In the genomic region with DNA sequence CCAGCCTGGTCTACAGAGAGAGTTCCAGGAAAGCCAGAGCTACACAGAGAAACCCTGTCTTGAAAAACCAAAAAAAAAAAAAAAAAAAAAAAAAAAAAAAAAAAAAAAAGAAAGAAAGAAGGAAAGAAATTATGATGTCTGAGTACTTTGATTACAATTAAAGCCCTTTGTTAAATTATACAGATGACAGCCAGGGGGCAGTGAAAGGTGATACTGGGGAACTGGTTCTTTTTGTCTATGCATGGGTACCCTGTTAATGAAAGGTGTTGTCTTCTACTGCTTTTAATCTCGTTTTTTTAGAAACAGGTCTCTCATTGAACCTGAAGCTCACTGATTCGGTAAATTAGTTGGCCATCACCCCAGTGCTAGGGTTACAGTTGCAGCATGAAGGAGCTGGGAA, we compare ENCODE assay signal across 12 mouse cellular contexts. TPM values are rescaled to one million over a fixed set of nuclear protein-coding genes. Genes with fewer than 3 reads are reported as not detected.
A peak's percentile ranks its signal among the peaks of the same experiment; 100 is the strongest.
DNase-seq lines count a peak whose midpoint lies in the region; ATAC-seq and TF ChIP-seq lines count a peak whose summit lies in the region.
"Had no signal": no experiment of that assay in that cellular context is flagged by ENCODE, and none has a peak within 500 bp of the region (broad histone marks: within the 10 kb centered on the region; RNA-seq: fewer than 3 reads in every experiment).

No protein-coding gene starts in this region.

- H3K27ac ChIP-seq in forebrain, embryonic 14.5 days (ENCODE audit: low read depth, low read length), result no peak overlapping the region
- no peak overlapping the region for H3K27ac ChIP-seq in forebrain, embryonic 11.5 days (ENCODE audit: low read depth, low read length)
- no peak overlapping the region for H3K27ac ChIP-seq in left cerebral cortex, adult 2 months
- H3K27ac ChIP-seq in stomach, postnatal 0 days (replicated peaks), result no peak overlapping the region
- H3K27ac ChIP-seq: hindbrain, embryonic 12.5 days had no signal

- no peak for ATAC-seq in forebrain, embryonic 14.5 days
- ATAC-seq in forebrain, embryonic 11.5 days (replicated peaks; ENCODE audit: low FRiP score), result no peak
- ATAC-seq in stomach, postnatal 0 days (ENCODE audit: low FRiP score, low TSS enrichment), result no peak
- no peak for ATAC-seq in granulocyte monocyte progenitor cell, adult 5-6 weeks (replicated peaks; ENCODE audit: poor library complexity, severe bottlenecking)

- peaks cover 10% of the 10 kb centered on the region; the same call in 1 of the 2 replicates for H3K36me3 ChIP-seq in forebrain, embryonic 14.5 days (ENCODE audit: control insufficient read depth, insufficient read depth, low read length)
- no peaks in the 10 kb centered on the region for H3K36me3 ChIP-seq in forebrain, embryonic 11.5 days (ENCODE audit: control insufficient read depth, insufficient read depth, low read length)
- H3K36me3 ChIP-seq in stomach, postnatal 0 days (ENCODE audit: control insufficient read depth, insufficient read depth, low read length), result no peaks in the 10 kb centered on the region; the same call in 1 of the 2 replicates

- intact Hi-C loops in left cerebral cortex, adult 2 months (cut with DNase I), result loop anchor here (10.0 kb wide), 1 partner anchor 1778 kb away; no protein-coding TSS in a partner anchor
- intact Hi-C loops in left cerebral cortex, postnatal 4 days (cut with DNase I), result no loop called here

- H3K27me3 ChIP-seq in forebrain, embryonic 14.5 days (replicated peaks; ENCODE audit: control insufficient read depth, insufficient read depth, low read length), result no peaks in the 10 kb centered on the region
- no peaks in the 10 kb centered on the region for H3K27me3 ChIP-seq in forebrain, embryonic 11.5 days (ENCODE audit: control insufficient read depth, insufficient read depth, low read length)
- H3K27me3 ChIP-seq in stomach, postnatal 0 days (ENCODE audit: control insufficient read depth, insufficient read depth, low read length), result no peaks in the 10 kb centered on the region
- H3K27me3 ChIP-seq: hindbrain, embryonic 12.5 days had no signal

- TF ChIP-seq CTCF in left cerebral cortex, adult 2 months (IDR thresholded peaks at IDR 0.05), result peak; percentile 23; the same call in 1 of the 2 replicates
- TF ChIP-seq CTCF in stomach, postnatal 0 days (IDR thresholded peaks at IDR 0.05; ENCODE audit: low read depth), result peak; percentile 46

- no peak overlapping the region for H3K9ac ChIP-seq in forebrain, embryonic 14.5 days (ENCODE audit: low read length)
- no peak overlapping the region for H3K9ac ChIP-seq in forebrain, embryonic 11.5 days (ENCODE audit: low read length)
- no peak overlapping the region for H3K9ac ChIP-seq in stomach, postnatal 0 days (ENCODE audit: low read length)
- H3K9ac ChIP-seq: hindbrain, embryonic 12.5 days had no signal

- WGBS in forebrain, embryonic 14.5 days, result 77% methylated on average over 2 of the region's 2 CpGs
- WGBS in forebrain, embryonic 11.5 days, result 95% methylated on average over 2 of the region's 2 CpGs
- 88% methylated on average over 2 of the region's 2 CpGs for WGBS in stomach, postnatal 0 days

- peaks cover 10% of the 10 kb centered on the region for H3K4me1 ChIP-seq in forebrain, embryonic 14.5 days (ENCODE audit: control insufficient read depth, insufficient read depth, low read length)
- no peaks in the 10 kb centered on the region; the same call in 1 of the 2 replicates for H3K4me1 ChIP-seq in forebrain, embryonic 11.5 days (replicated peaks; ENCODE audit: control insufficient read depth, insufficient read depth, low read length)
- peaks cover 3% of the 10 kb centered on the region; the same call in 1 of the 2 replicates for H3K4me1 ChIP-seq in stomach, postnatal 0 days (replicated peaks; ENCODE audit: control insufficient read depth, insufficient read depth)

- H3K4me3 ChIP-seq in forebrain, embryonic 14.5 days (ENCODE audit: low read depth, low read length), result no peak overlapping the region
- H3K4me3 ChIP-seq in forebrain, embryonic 11.5 days (ENCODE audit: low read depth, low read length), result no peak overlapping the region
- H3K4me3 ChIP-seq in left cerebral cortex, adult 2 months, result no peak overlapping the region
- H3K4me3 ChIP-seq in stomach, postnatal 0 days (ENCODE audit: low read depth, low read length), result no peak overlapping the region

- TF ChIP-seq EP300 in stomach, postnatal 0 days (optimal IDR thresholded peaks at IDR 0.05), result no peak

- H3K9me3 ChIP-seq in forebrain, embryonic 14.5 days (replicated peaks; ENCODE audit: control insufficient read depth, low read length), result no peaks in the 10 kb centered on the region
- H3K9me3 ChIP-seq in forebrain, embryonic 11.5 days (ENCODE audit: control insufficient read depth, low read length), result no peaks in the 10 kb centered on the region
- H3K9me3 ChIP-seq in stomach, postnatal 0 days (ENCODE audit: control insufficient read depth, low read length), result no peaks in the 10 kb centered on the region
- H3K9me3 ChIP-seq: hindbrain, embryonic 12.5 days had no signal

- peak; percentile 16 for DNase-seq in forebrain, embryonic 14.5 days (ENCODE audit: low spot score)
- DNase-seq in forebrain, embryonic 11.5 days (ENCODE audit: low spot score), result no peak
- no peak for DNase-seq in left cerebral cortex, adult 2 months (ENCODE audit: extremely low spot score in 1 of 2, low spot score in 2 of 2)
- DNase-seq in left cerebral cortex, postnatal 4 days, result no peak
- DNase-seq in thymus, postnatal 4 days, result peak; percentile 31
- DNase-seq in thymus, postnatal 25 days, result no peak
- DNase-seq in stomach, postnatal 0 days (ENCODE audit: low spot score), result no peak
- DNase-seq: gastrocnemius, postnatal 10 days; layer of hippocampus, adult 9-11 months had no signal

- H3K4me2 ChIP-seq in forebrain, embryonic 14.5 days (ENCODE audit: low read length), result no peak overlapping the region
- H3K4me2 ChIP-seq in forebrain, embryonic 11.5 days (ENCODE audit: low read depth, low read length, severe bottlenecking), result no peak overlapping the region
- H3K4me2 ChIP-seq in stomach, postnatal 0 days (replicated peaks; ENCODE audit: low read depth), result no peak overlapping the region

RNA-seq across cellular contexts. Expression of a gene that starts 1.8 kb away (rescaled TPM):
- 108 and 113 TPM in 2 replicates for polyA plus RNA-seq in forebrain, embryonic 14.5 days (2014; fragmentation: Nextera tagmentation; extraction: Ambion mirVana)
- 171 and 180 TPM in 2 replicates for polyA plus RNA-seq in forebrain, embryonic 11.5 days (2014; fragmentation: Nextera tagmentation; extraction: Ambion mirVana)
- total RNA-seq in left cerebral cortex, adult 2 months (2021), result 10 to 100 TPM; 66.7 to 73.4 TPM
- 10 to 100 TPM; 52.8 to 55.4 TPM for total RNA-seq in left cerebral cortex, postnatal 4 days (2021)
- polyA plus RNA-seq in stomach, postnatal 0 days (2015; fragmentation: Nextera tagmentation; extraction: Ambion mirVana), result 100 and 105 TPM in 2 replicates
- total RNA-seq in granulocyte monocyte progenitor cell, adult 5-6 weeks (2014; fragmentation: Nextera tagmentation), result 77.6 and 89.6 TPM in 2 replicates
- total RNA-seq in granulocyte monocyte progenitor cell, adult 5-6 weeks (2017), result 97.7 and 112 TPM in 2 replicates

RNA-seq across cellular contexts. Expression of a gene that starts 2.6 kb away (rescaled TPM):
- polyA plus RNA-seq in forebrain, embryonic 14.5 days (2014; fragmentation: Nextera tagmentation; extraction: Ambion mirVana), result 62.6 TPM in 2 replicates
- polyA plus RNA-seq in forebrain, embryonic 11.5 days (2014; fragmentation: Nextera tagmentation; extraction: Ambion mirVana), result 37.6 and 39.0 TPM in 2 replicates
- 10 to 100 TPM; 19.1 to 21.3 TPM for total RNA-seq in left cerebral cortex, adult 2 months (2021)
- total RNA-seq in left cerebral cortex, postnatal 4 days (2021), result 10 to 100 TPM; 13.1 to 15.0 TPM
- 13.3 and 13.9 TPM in 2 replicates for polyA plus RNA-seq in stomach, postnatal 0 days (2015; fragmentation: Nextera tagmentation; extraction: Ambion mirVana)
- total RNA-seq in granulocyte monocyte progenitor cell, adult 5-6 weeks (2014; fragmentation: Nextera tagmentation), result 16.1 and 17.3 TPM in 2 replicates
- 11.9 and 15.1 TPM in 2 replicates for total RNA-seq in granulocyte monocyte progenitor cell, adult 5-6 weeks (2017)

RNA-seq across cellular contexts. Expression of a gene that starts 27.4 kb away (rescaled TPM):
- polyA plus RNA-seq in forebrain, embryonic 14.5 days (2014; fragmentation: Nextera tagmentation; extraction: Ambion mirVana), result not detected in 2 replicates
- not detected in 2 replicates for polyA plus RNA-seq in forebrain, embryonic 11.5 days (2014; fragmentation: Nextera tagmentation; extraction: Ambion mirVana)
- total RNA-seq in left cerebral cortex, adult 2 months (2021), result under 1 TPM in 1 of 2 experiments, not detected in 1; 0.16 TPM
- total RNA-seq in left cerebral cortex, postnatal 4 days (2021), result not detected
- 0.06 TPM in 1 of 2 replicates, not detected in the other for polyA plus RNA-seq in stomach, postnatal 0 days (2015; fragmentation: Nextera tagmentation; extraction: Ambion mirVana)
- not detected in 2 replicates for total RNA-seq in granulocyte monocyte progenitor cell, adult 5-6 weeks (2014; fragmentation: Nextera tagmentation)
- 0.52 TPM in 1 of 2 replicates, not detected in the other for total RNA-seq in granulocyte monocyte progenitor cell, adult 5-6 weeks (2017)
- total RNA-seq: gastrocnemius, postnatal 10 days; neutrophil, adult 5-6 weeks had no signal
- polyA plus RNA-seq: hindbrain, embryonic 12.5 days had no signal

Comparison
In these comparisons a context has a peak if more than half of its experiments do, and no peak if none do; other contexts are left out.
1. DNase-seq: peak in forebrain, embryonic 14.5 days (single experiment) and thymus, postnatal 4 days (single experiment); none in forebrain, embryonic 11.5 days (single experiment), left cerebral cortex, adult 2 months (0 of 2), left cerebral cortex, postnatal 4 days (single experiment), thymus, postnatal 25 days (single experiment) and stomach, postnatal 0 days (single experiment).